Mouse (Mus musculus) cerebellum, postnatal 4 days (tissue): ENCODE results near the gene Sppl2c.

Experiments
- DNase-seq, 2 experiments: peaks; one replicate each; pipeline ENCODE4 v3.0.0; 2022; ENCODE audit warnings: low spot score in 2 of 2, mixed read lengths in 1 of 2

Gene Sppl2c

DNA sequence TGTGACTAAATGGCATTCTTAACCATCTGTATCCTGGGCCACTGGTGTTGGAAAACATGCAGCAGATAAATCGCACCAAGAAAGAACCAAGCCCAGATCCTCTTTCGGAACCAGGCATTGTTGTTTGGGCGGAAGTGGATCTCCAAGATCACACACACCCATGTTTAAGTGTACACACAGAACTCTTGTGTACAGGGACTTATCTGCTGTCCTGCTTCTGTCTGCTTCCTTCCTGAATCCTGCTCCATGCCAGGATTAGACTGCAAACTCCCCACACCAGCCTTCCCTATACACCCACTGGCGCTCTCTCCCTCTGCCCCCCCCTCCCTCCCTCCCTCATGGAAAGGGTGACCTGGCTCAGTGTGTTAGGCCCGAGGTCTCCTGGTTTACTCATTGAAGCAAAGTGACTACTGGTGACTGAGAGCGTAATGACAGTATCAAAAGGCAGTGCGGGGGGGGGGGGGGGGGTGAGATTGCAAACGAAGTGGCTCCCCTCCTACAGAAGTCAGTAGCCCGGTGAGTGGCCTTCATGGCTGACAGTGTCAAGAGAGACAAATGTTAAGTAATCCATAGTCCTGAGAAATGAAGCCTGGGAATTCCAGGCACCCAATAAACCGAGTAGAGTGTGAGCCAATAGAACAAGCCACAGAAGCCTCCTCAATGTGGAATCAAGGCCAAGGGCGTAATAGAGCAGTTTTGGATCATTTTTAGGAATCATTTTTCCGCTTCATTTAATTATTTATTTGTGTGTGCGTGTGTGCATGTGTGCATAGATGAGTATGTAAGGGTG, 52.0 kb downstream of the Sppl2c start:
- no peak for DNase-seq
